Mouse (Mus musculus): ENCODE measurements around the gene Pcbd2. TPM values are rescaled to one million over a fixed set of nuclear protein-coding genes. Genes with fewer than 3 reads are reported as not detected.
A peak's percentile ranks its signal among the peaks of the same experiment; 100 is the strongest.

Gene Pcbd2
- polyA plus RNA-seq, 1 experiment from 2014 or later = 44.5 TPM

GRCm38 (mm10) chr13:55809707-55810106 is 82.5 kb downstream of the Pcbd2 start:
- Histone ChIP-seq H3K27me3 (no peaks in the 10 kb centered on the region), H3K4me3 (no peak overlapping the region), H3K4me1 (peaks cover 13% of the 10 kb centered on the region; the same call in 1 of the 2 replicates), H3K36me3 (no peaks in the 10 kb centered on the region), H3K4me2 (no peak overlapping the region), H3K27ac (no peak overlapping the region), H3K9ac (no peak overlapping the region), H3K9me3 (no peaks in the 10 kb centered on the region)
- WGBS = 91% methylated on average over 10 of the region's 10 CpGs
- ATAC-seq (ENCODE audit: insufficient number of reproducible peaks, low FRiP score, low TSS enrichment, low read depth) = no peak

- 70% methylated on average over 5 of the region's 5 CpGs for WGBS
- Histone ChIP-seq H3K36me3 (no peaks in the 10 kb centered on the region), H3K9me3 (no peaks in the 10 kb centered on the region), H3K27ac (peak overlapping the region; percentile 33; the same call in 1 of the 2 replicates), H3K4me2 (no peak overlapping the region), H3K4me3 (no peak overlapping the region), H3K27me3 (no peaks in the 10 kb centered on the region), H3K9ac (no peak overlapping the region), H3K4me1 (peaks cover 13% of the 10 kb centered on the region; the same call in 1 of the 2 replicates)
- ATAC-seq (ENCODE audit: insufficient number of reproducible peaks, low FRiP score, low TSS enrichment, low read depth) = no peak
These were observed 83.8 kb downstream of the Pcbd2 start for GRCm38 (mm10) chr13:55810947-55811346.

- ATAC-seq (ENCODE audit: insufficient number of reproducible peaks, low FRiP score, low TSS enrichment, low read depth) = peak; percentile 60; the same call in 1 of the 2 replicates
- Histone ChIP-seq H3K27ac (peak overlapping the region; percentile 63), H3K9ac (no peak overlapping the region), H3K9me3 (no peaks in the 10 kb centered on the region), H3K36me3 (no peaks in the 10 kb centered on the region), H3K4me1 (peaks cover 25% of the 10 kb centered on the region), H3K27me3 (no peaks in the 10 kb centered on the region), H3K4me2 (0 out of 2 replicates have a peak overlapping the region, but pooled peaks have one; percentile 20), H3K4me3 (no peak overlapping the region)
- WGBS = 46% methylated on average over 5 of the region's 5 CpGs
These were observed 86.4 kb downstream of the Pcbd2 start for GRCm38 (mm10) chr13:55813490-55814016.

GRCm38 (mm10) chr13:55814834-55815233 is 87.7 kb downstream of the Pcbd2 start:
- no peak for ATAC-seq (ENCODE audit: insufficient number of reproducible peaks, low FRiP score, low TSS enrichment, low read depth)
- Histone ChIP-seq H3K4me1 (peaks cover 25% of the 10 kb centered on the region), H3K27ac (no peak overlapping the region), H3K4me3 (no peak overlapping the region), H3K36me3 (no peaks in the 10 kb centered on the region), H3K9me3 (no peaks in the 10 kb centered on the region), H3K4me2 (no peak overlapping the region), H3K27me3 (no peaks in the 10 kb centered on the region), H3K9ac (no peak overlapping the region)
- WGBS = 78% methylated on average over 6 of the region's 6 CpGs

GRCm38 (mm10) chr13:55822499-55822898 is 95.3 kb downstream of the Pcbd2 start:
- peaks cover 59% of the 10 kb centered on the region for H3K27me3 ChIP-seq
- no peak overlapping the region for H3K4me2 ChIP-seq
- peaks cover 28% of the 10 kb centered on the region for H3K4me1 ChIP-seq
- H3K27ac ChIP-seq = no peak overlapping the region
- 55% methylated on average over 5 of the region's 5 CpGs for WGBS
- H3K9ac ChIP-seq = no peak overlapping the region
- no peak for ATAC-seq (ENCODE audit: insufficient number of reproducible peaks, low FRiP score, low TSS enrichment, low read depth)
- H3K9me3 ChIP-seq = no peaks in the 10 kb centered on the region
- no peak overlapping the region for H3K4me3 ChIP-seq
- no peaks in the 10 kb centered on the region for H3K36me3 ChIP-seq

GRCm38 (mm10) chr13:55824151-55824945 is 97.2 kb downstream of the Pcbd2 start:
- Histone ChIP-seq H3K4me1 (peaks cover 44% of the 10 kb centered on the region), H3K4me2 (no peak overlapping the region), H3K9ac (no peak overlapping the region), H3K27me3 (peaks cover 77% of the 10 kb centered on the region), H3K4me3 (no peak overlapping the region), H3K27ac (no peak overlapping the region), H3K36me3 (no peaks in the 10 kb centered on the region), H3K9me3 (no peaks in the 10 kb centered on the region)
- no peak for ATAC-seq (ENCODE audit: insufficient number of reproducible peaks, low FRiP score, low TSS enrichment, low read depth)
- 18% methylated on average over 10 of the region's 10 CpGs for WGBS

- peaks cover 83% of the 10 kb centered on the region for H3K27me3 ChIP-seq
- H3K9ac ChIP-seq = no peak overlapping the region
- H3K4me2 ChIP-seq = peak overlapping the region; percentile 44
- WGBS = 5% methylated on average over 32 of the region's 32 CpGs
- no peak overlapping the region for H3K27ac ChIP-seq
- ATAC-seq (ENCODE audit: insufficient number of reproducible peaks, low FRiP score, low TSS enrichment, low read depth) = peak; percentile 20; the same call in 1 of the 2 replicates
- H3K36me3 ChIP-seq = no peaks in the 10 kb centered on the region
- peaks cover 48% of the 10 kb centered on the region for H3K4me1 ChIP-seq
- no peaks in the 10 kb centered on the region for H3K9me3 ChIP-seq
- peak overlapping the region; percentile 23 for H3K4me3 ChIP-seq
These were observed 98.1 kb downstream of the Pcbd2 start for GRCm38 (mm10) chr13:55825245-55825681.

GRCm38 (mm10) chr13:55826008-55826671 is 99.0 kb downstream of the Pcbd2 start:
- peak overlapping the region; percentile 44 for H3K4me2 ChIP-seq
- no peaks in the 10 kb centered on the region for H3K9me3 ChIP-seq
- H3K9ac ChIP-seq = no peak overlapping the region
- H3K36me3 ChIP-seq = no peaks in the 10 kb centered on the region
- H3K27ac ChIP-seq = no peak overlapping the region
- H3K4me1 ChIP-seq = peaks cover 57% of the 10 kb centered on the region
- peaks cover 87% of the 10 kb centered on the region for H3K27me3 ChIP-seq
- no peak for ATAC-seq (ENCODE audit: insufficient number of reproducible peaks, low FRiP score, low TSS enrichment, low read depth)
- 4% methylated on average over 56 of the region's 56 CpGs for WGBS
- H3K4me3 ChIP-seq = peak overlapping the region; percentile 23

Other genes starting within 250 kb of the Pcbd2 start
- 162 and 172 TPM in 2 replicates for gene Dbn1, start 239.3 kb upstream of the Pcbd2 start, polyA plus RNA-seq (2015; fragmentation: Nextera tagmentation; extraction: Ambion mirVana)
- 147 and 213 TPM in 2 replicates for gene Pdlim7, start 213.7 kb upstream of the Pcbd2 start, polyA plus RNA-seq (2015; fragmentation: Nextera tagmentation; extraction: Ambion mirVana)
- 4.7 and 5.7 TPM in 2 replicates for gene Dok3, start 198.1 kb upstream of the Pcbd2 start, polyA plus RNA-seq (2015; fragmentation: Nextera tagmentation; extraction: Ambion mirVana)
- 56.1 and 56.7 TPM in 2 replicates for gene Ddx41, start 190.7 kb upstream of the Pcbd2 start, polyA plus RNA-seq (2015; fragmentation: Nextera tagmentation; extraction: Ambion mirVana)
- 34.8 and 35.4 TPM in 2 replicates for gene Fam193b, start 156.2 kb upstream of the Pcbd2 start, polyA plus RNA-seq (2015; fragmentation: Nextera tagmentation; extraction: Ambion mirVana)
- gene Tmed9, start 153.6 kb upstream of the Pcbd2 start, polyA plus RNA-seq (2015; fragmentation: Nextera tagmentation; extraction: Ambion mirVana) = 214 and 263 TPM in 2 replicates
- 34.0 TPM in 2 replicates for gene B4galt7, start 127.5 kb upstream of the Pcbd2 start, polyA plus RNA-seq (2015; fragmentation: Nextera tagmentation; extraction: Ambion mirVana)
- gene Caml, start 104.4 kb upstream of the Pcbd2 start, polyA plus RNA-seq (2015; fragmentation: Nextera tagmentation; extraction: Ambion mirVana) = 56.0 and 57.8 TPM in 2 replicates
- 30.7 and 33.4 TPM in 2 replicates for gene Ddx46, start 92.3 kb upstream of the Pcbd2 start, polyA plus RNA-seq (2015; fragmentation: Nextera tagmentation; extraction: Ambion mirVana)
- 47.0 and 54.3 TPM in 2 replicates for gene B230219D22Rik, start 34.2 kb upstream of the Pcbd2 start, polyA plus RNA-seq (2015; fragmentation: Nextera tagmentation; extraction: Ambion mirVana)
- 101 and 103 TPM in 2 replicates for gene Txndc15, start 12.7 kb upstream of the Pcbd2 start, polyA plus RNA-seq (2015; fragmentation: Nextera tagmentation; extraction: Ambion mirVana)
- gene Catsper3, start 57.2 kb downstream of the Pcbd2 start, polyA plus RNA-seq (2015; fragmentation: Nextera tagmentation; extraction: Ambion mirVana) = 0.22 TPM in 1 of 2 replicates, not detected in the other
- gene Pitx1, start 108.8 kb downstream of the Pcbd2 start, polyA plus RNA-seq (2015; fragmentation: Nextera tagmentation; extraction: Ambion mirVana) = 22.6 and 37.5 TPM in 2 replicates

Measured in limb, embryonic 15.5 days (tissue).